Mouse (Mus musculus) CH12.LX (cell line): ENCODE measurements around the gene Capza1. TPM values are rescaled to one million over a fixed set of nuclear protein-coding genes. Genes with fewer than 3 reads are reported as not detected.

Experiments
- DNase-seq: peaks from one replicate; pipeline ENCODE4 v3.0.0-alpha.2; 2013; ENCODE audit errors: extremely low read depth
- H3K27ac ChIP-seq: 2 replicates; pipeline ENCODE4 v1.5.1; 2012; ENCODE audit warnings: low read depth, mild to moderate bottlenecking, control low read depth, moderate library complexity; ENCODE audit not compliant: insufficient read depth
- H3K27me3 ChIP-seq: replicated peaks from 2 replicates; pipeline ENCODE3; 2012; ENCODE audit warnings: inconsistent platforms
- H3K36me3 ChIP-seq, 2 experiments: replicated peaks in 1 of 2; 2 replicates each; pipeline versions ENCODE3 to v1.6.1; 2012; ENCODE audit warnings: inconsistent platforms in 1 of 2, low read length in 1 of 2, mild to moderate bottlenecking in 1 of 2, mixed read lengths in 1 of 2, moderate library complexity in 1 of 2; ENCODE audit not compliant: control insufficient read depth in 1 of 2, insufficient read depth in 1 of 2
- H3K4me1 ChIP-seq, 2 experiments: 2 replicates each; pipeline ENCODE4 v1.6.1; 2012; ENCODE audit warnings: inconsistent platforms in 1 of 2, moderate library complexity in 1 of 2; ENCODE audit not compliant: insufficient read depth in 2 of 2, control insufficient read depth in 1 of 2
- H3K4me2 ChIP-seq: 2 replicates; pipeline ENCODE4 v1.6.1; 2012; ENCODE audit warnings: low read depth, mild to moderate bottlenecking, control low read depth; ENCODE audit not compliant: poor library complexity, insufficient read depth, severe bottlenecking
- H3K4me3 ChIP-seq, 3 experiments: fragments of 150-350 bp in 1 of 3; sonication (generic) in 1 of 3; replicated peaks in 1 of 3; 2 replicates each; pipeline versions ENCODE3 to v1.5.1; 2011 to 2012; ENCODE audit warnings: low read depth in 2 of 3, low read length in 2 of 3, mild to moderate bottlenecking in 2 of 3, moderate library complexity in 2 of 3, control low read depth in 1 of 3, improper control_type of control experiment in 1 of 3, inconsistent platforms in 1 of 3, mixed read lengths in 1 of 3; ENCODE audit not compliant: poor library complexity in 1 of 3
- H3K79me2 ChIP-seq: replicated peaks from 2 replicates; pipeline ENCODE4 v1.6.1; 2012; ENCODE audit warnings: mild to moderate bottlenecking, moderate library complexity; ENCODE audit not compliant: control insufficient read depth, poor library complexity, insufficient read depth, severe bottlenecking; ENCODE audit errors: extremely low read depth
- H3K9ac ChIP-seq: 2 replicates; pipeline ENCODE4 v1.6.1; 2012; ENCODE audit warnings: low read depth, mild to moderate bottlenecking, control low read depth, moderate library complexity; ENCODE audit not compliant: insufficient read depth
- H3K9me3 ChIP-seq: replicated peaks from 2 replicates; pipeline ENCODE3; 2012; ENCODE audit warnings: low read length, inconsistent platforms, mixed read lengths
- CHD1 ChIP-seq: IDR thresholded peaks from 2 replicates; pipeline ENCODE4 v1.6.1; 2012; ENCODE audit warnings: low read depth, low read length, improper control_type of control experiment, inconsistent platforms
- CTCF ChIP-seq, 2 experiments: IDR thresholded peaks in 1 of 2; conservative IDR thresholded peaks in 1 of 2; 2 replicates each; pipeline ENCODE4 v1.5.1; 2011 to 2012; ENCODE audit warnings: low read depth in 2 of 2, low read length in 2 of 2, improper control_type of control experiment in 1 of 2, inconsistent platforms in 1 of 2, mild to moderate bottlenecking in 1 of 2, moderate library complexity in 1 of 2
- EP300 ChIP-seq: IDR thresholded peaks from 2 replicates; pipeline ENCODE4 v1.6.1; 2011; ENCODE audit warnings: low read length, improper control_type of control experiment
- JUN ChIP-seq: IDR thresholded peaks from 2 replicates; pipeline ENCODE4 v1.6.1; 2011; ENCODE audit warnings: low read depth, mild to moderate bottlenecking, low read length, improper control_type of control experiment, moderate library complexity; ENCODE audit not compliant: insufficient read depth
- KAT2A ChIP-seq: IDR thresholded peaks from 2 replicates; pipeline ENCODE4 v1.6.1; 2012; ENCODE audit warnings: low read length, improper control_type of control experiment, inconsistent platforms; ENCODE audit not compliant: insufficient replicate concordance
- MXI1 ChIP-seq: IDR thresholded peaks from 2 replicates; pipeline ENCODE4 v1.6.1; 2011; ENCODE audit warnings: mild to moderate bottlenecking, low read depth, low read length, improper control_type of control experiment
- NELFE ChIP-seq: IDR thresholded peaks from 2 replicates; pipeline ENCODE4 v1.6.1; 2011; ENCODE audit warnings: low read depth, low read length, improper control_type of control experiment
- POLR2AphosphoS2 ChIP-seq: IDR thresholded peaks from 2 replicates; pipeline ENCODE4 v1.6.1; 2011; ENCODE audit warnings: low read depth, low read length, improper control_type of control experiment
- RAD21 ChIP-seq: IDR thresholded peaks from 2 replicates; pipeline ENCODE4 v1.6.1; 2011; ENCODE audit warnings: low read depth, mild to moderate bottlenecking, low read length, improper control_type of control experiment, moderate library complexity
- SMC3 ChIP-seq: IDR thresholded peaks from 2 replicates; pipeline ENCODE4 v1.6.1; 2011; ENCODE audit warnings: low read depth, low read length, improper control_type of control experiment
- TBP ChIP-seq: conservative IDR thresholded peaks from 2 replicates; pipeline ENCODE4 v1.6.1; 2011; ENCODE audit warnings: low read depth, low read length, improper control_type of control experiment
- dilution Hi-C: fragments of 300-500 bp; cut with MboI; formaldehyde crosslinking; loops from 2 replicates; pipeline ENCODE4 v1.14.3; 2020; ENCODE audit warnings: low sequenced_read_pairs; ENCODE audit not compliant: extremely low pct_unique_long_range_greater_than_20kb, extremely low pct_ligation_motif_present
- in situ Hi-C: fragments of 300-500 bp; cut with MboI; formaldehyde crosslinking; loops from 3 replicates; pipeline ENCODE4 v1.14.3; 2019; ENCODE audit warnings: low sequenced_read_pairs, low pct_ligation_motif_present, low pct_unique_long_range_greater_than_20kb, mixed read lengths
- polyA plus RNA-seq: library from polyadenylated mRNA; unstranded; fragments of >175 nt; gene quantifications from 2 replicates; pipeline ENCODE4 v1.2.1, GENCODE M21; 2012; ENCODE audit warnings: low read depth; ENCODE audit not compliant: insufficient read length
- total RNA-seq, 2 experiments: library from RNA; depleted of rRNA; stranded (reverse); fragments of 300-350 nt in 1 of 2; fragments of >200 nt in 1 of 2; gene quantifications; 2 replicates each; pipeline ENCODE4 v1.2.3; 2012 to 2014

The Capza1 gene
- total and polyA plus RNA-seq, 3 experiments: 113 to 288 (median 140) TPM

- dilution Hi-C loops: no loop called here
These were observed 87.0 kb downstream of the Capza1 start for GRCm38 (mm10) chr3:104777342-104777741.

GRCm38 (mm10) chr3:104773301-104773700 is 91.0 kb downstream of the Capza1 start:
- in situ Hi-C loops: loop anchor here (5.0 kb wide), 1 partner anchor 56 kb away; no protein-coding TSS in a partner anchor
- H3K9me3 ChIP-seq: no peaks in the 10 kb centered on the region
- DNase-seq: no peak
- no peak for TF ChIP-seq EP300
- TF ChIP-seq POLR2AphosphoS2: no peak
- TF ChIP-seq JUN: no peak
- no peak for TF ChIP-seq CHD1
- no peak for TF ChIP-seq TBP
- TF ChIP-seq MXI1: no peak
- H3K4me2 ChIP-seq: no peak overlapping the region
- no peak overlapping the region for H3K4me3 ChIP-seq
- no peaks in the 10 kb centered on the region for H3K36me3 ChIP-seq
- no peak overlapping the region for H3K9ac ChIP-seq
- H3K27ac ChIP-seq: no peak overlapping the region
- H3K79me2 ChIP-seq: no peaks in the 10 kb centered on the region
- dilution Hi-C loops: no loop called here
- peaks cover 0 to 9% of the 10 kb centered on the region in 2 experiments; a peak in 3 of 4 replicates for H3K4me1 ChIP-seq
- peaks cover 3% of the 10 kb centered on the region for H3K27me3 ChIP-seq

More at GRCm38 (mm10) chr3:104777342-104777741, 87.0 kb downstream of the Capza1 start:
- Histone ChIP-seq H3K4me1 (peaks cover under 1 to 13% of the 10 kb centered on the region in 2 experiments), H3K27ac (no peak overlapping the region), H3K9ac (0 out of 2 replicates have a peak overlapping the region, but pooled peaks have one; percentile 1), H3K36me3 (no peaks in the 10 kb centered on the region), H3K4me2 (peak overlapping the region; percentile 52), H3K9me3 (no peaks in the 10 kb centered on the region), H3K27me3 (peaks cover 7% of the 10 kb centered on the region), H3K4me3 (no peak overlapping the region), H3K79me2 (no peaks in the 10 kb centered on the region)
- in situ Hi-C loops: no loop called here
- TF ChIP-seq RAD21 (peak; percentile 31), SMC3 (peak; percentile 34; the same call in 1 of the 2 replicates), NELFE (no peak), KAT2A (no peak), CTCF (conservative IDR thresholded peaks at IDR 0.05 in 1 of 2, IDR thresholded peaks at IDR 0.05 in 1 of 2; ENCODE audit: low read depth in 2 of 2, low read length in 2 of 2) (peak in 1 of 2 experiments; percentile 61; a peak in 2 of 4 replicates)
- DNase-seq: no peak

Other genes starting within 250 kb of the Capza1 start
- 60.3 and 80.5 TPM in 2 replicates for gene Slc16a1, start 225.8 kb downstream of the Capza1 start, total RNA-seq (2012; rRNA removed)
- 192 and 199 TPM in 2 replicates for gene Slc16a1, start 225.8 kb downstream of the Capza1 start, total RNA-seq (2014; rRNA removed)
- 95.5 and 97.5 TPM in 2 replicates for gene Slc16a1, start 225.8 kb downstream of the Capza1 start, polyA plus RNA-seq
- 4.2 and 6.4 TPM in 2 replicates for gene Ppm1j, start 83.4 kb downstream of the Capza1 start, total RNA-seq (2012; rRNA removed)
- 2.1 and 2.7 TPM in 2 replicates for gene Ppm1j, start 83.4 kb downstream of the Capza1 start, total RNA-seq (2014; rRNA removed)
- 6.4 and 6.5 TPM in 2 replicates for gene Ppm1j, start 83.4 kb downstream of the Capza1 start, polyA plus RNA-seq
- gene Fam19a3, start 82.7 kb downstream of the Capza1 start, total RNA-seq (2012; rRNA removed): 0.04 and 0.08 TPM in 2 replicates
- not detected in 2 replicates for gene Fam19a3, start 82.7 kb downstream of the Capza1 start, total RNA-seq (2014; rRNA removed)
- gene Fam19a3, start 82.7 kb downstream of the Capza1 start, polyA plus RNA-seq: 0.07 and 0.16 TPM in 2 replicates
- 6.2 and 8.3 TPM in 2 replicates for gene Rhoc, start 76.1 kb downstream of the Capza1 start, total RNA-seq (2012; rRNA removed)
- 1.2 and 1.4 TPM in 2 replicates for gene Rhoc, start 76.1 kb downstream of the Capza1 start, total RNA-seq (2014; rRNA removed)
- 7.9 and 8.0 TPM in 2 replicates for gene Rhoc, start 76.1 kb downstream of the Capza1 start, polyA plus RNA-seq
- gene Mov10, start 45.9 kb downstream of the Capza1 start, total RNA-seq (2012; rRNA removed): 15.2 and 18.4 TPM in 2 replicates
- gene Mov10, start 45.9 kb downstream of the Capza1 start, total RNA-seq (2014; rRNA removed): 7.2 and 7.9 TPM in 2 replicates
- gene Mov10, start 45.9 kb downstream of the Capza1 start, polyA plus RNA-seq: 28.0 and 31.9 TPM in 2 replicates
- 10.3 and 10.4 TPM in 2 replicates for gene St7l, start 500 bp downstream of the Capza1 start, total RNA-seq (2012; rRNA removed)
- gene St7l, start 500 bp downstream of the Capza1 start, total RNA-seq (2014; rRNA removed): 13.1 and 14.1 TPM in 2 replicates
- gene St7l, start 500 bp downstream of the Capza1 start, polyA plus RNA-seq: 6.8 and 8.1 TPM in 2 replicates
- not detected in 2 replicates for gene Wnt2b, start 97.4 kb upstream of the Capza1 start, total RNA-seq (2012; rRNA removed)
- not detected in 2 replicates for gene Wnt2b, start 97.4 kb upstream of the Capza1 start, total RNA-seq (2014; rRNA removed)
- 0.12 and 0.16 TPM in 2 replicates for gene Wnt2b, start 97.4 kb upstream of the Capza1 start, polyA plus RNA-seq
- 0.17 and 0.21 TPM in 2 replicates for gene Cttnbp2nl, start 188.6 kb upstream of the Capza1 start, total RNA-seq (2012; rRNA removed)
- gene Cttnbp2nl, start 188.6 kb upstream of the Capza1 start, total RNA-seq (2014; rRNA removed): 0.28 and 0.43 TPM in 2 replicates
- 0.70 and 0.78 TPM in 2 replicates for gene Cttnbp2nl, start 188.6 kb upstream of the Capza1 start, polyA plus RNA-seq
- not detected in 2 replicates for gene 4930564D02Rik, start 202.3 kb upstream of the Capza1 start, total RNA-seq (2012; rRNA removed)
- not detected in 2 replicates for gene 4930564D02Rik, start 202.3 kb upstream of the Capza1 start, total RNA-seq (2014; rRNA removed)
- not detected in 2 replicates for gene 4930564D02Rik, start 202.3 kb upstream of the Capza1 start, polyA plus RNA-seq